Mouse (Mus musculus): ENCODE results near the gene Insc. TPM values are rescaled to one million over a fixed set of nuclear protein-coding genes. Genes with fewer than 3 reads are reported as not detected.

Gene Insc
- polyA plus RNA-seq, 1 experiment from 2014 or later: 3.2 TPM

DNA sequence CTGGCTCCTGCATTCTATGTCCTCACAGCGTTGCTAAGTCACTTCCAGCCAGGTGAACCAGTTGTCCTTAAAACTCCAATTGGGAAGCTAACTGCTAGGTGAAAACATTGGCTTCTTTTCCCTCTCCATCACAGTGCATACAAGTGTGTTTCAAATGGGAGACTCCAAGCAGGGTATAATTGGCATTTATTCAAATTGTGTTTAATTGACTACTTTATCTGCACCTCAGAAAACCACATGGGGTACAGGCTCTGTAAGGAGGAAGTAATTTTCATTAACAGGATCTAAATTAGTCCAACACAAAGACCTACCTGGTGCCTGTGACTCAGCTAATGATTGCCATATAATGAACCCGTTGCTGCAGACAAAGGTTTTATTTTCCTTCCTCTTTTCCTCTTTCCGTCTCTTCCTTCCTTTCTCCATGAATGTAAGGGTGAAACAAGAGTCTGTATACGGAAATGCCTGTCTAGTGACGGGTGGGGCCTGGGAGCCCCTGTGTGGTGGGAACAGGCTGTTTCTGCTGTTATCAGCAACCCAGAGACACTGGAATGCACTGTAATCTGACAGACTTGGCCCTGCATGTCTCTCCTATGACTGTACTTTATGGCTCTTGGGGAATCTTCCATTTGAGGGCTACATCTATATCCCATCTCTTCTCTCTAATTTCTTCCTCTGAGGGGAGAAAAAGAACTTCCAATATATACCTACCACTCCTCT is 96.7 kb downstream of the Insc start:
- H3K27me3 ChIP-seq (replicated peaks): no peaks in the 10 kb centered on the region
- H3K9me3 ChIP-seq (replicated peaks): no peaks in the 10 kb centered on the region
- H3K4me2 ChIP-seq: no peak overlapping the region
- no peak overlapping the region for H3K9ac ChIP-seq
- ATAC-seq: no peak
- 17% methylated on average over 5 of the region's 5 CpGs for WGBS (ENCODE audit: insufficient replicate concordance)
- no peak overlapping the region for H3K4me3 ChIP-seq
- no peak overlapping the region for H3K27ac ChIP-seq
- H3K4me1 ChIP-seq: peaks cover 6% of the 10 kb centered on the region; the same call in 1 of the 2 replicates
- H3K36me3 ChIP-seq: no peaks in the 10 kb centered on the region

DNA sequence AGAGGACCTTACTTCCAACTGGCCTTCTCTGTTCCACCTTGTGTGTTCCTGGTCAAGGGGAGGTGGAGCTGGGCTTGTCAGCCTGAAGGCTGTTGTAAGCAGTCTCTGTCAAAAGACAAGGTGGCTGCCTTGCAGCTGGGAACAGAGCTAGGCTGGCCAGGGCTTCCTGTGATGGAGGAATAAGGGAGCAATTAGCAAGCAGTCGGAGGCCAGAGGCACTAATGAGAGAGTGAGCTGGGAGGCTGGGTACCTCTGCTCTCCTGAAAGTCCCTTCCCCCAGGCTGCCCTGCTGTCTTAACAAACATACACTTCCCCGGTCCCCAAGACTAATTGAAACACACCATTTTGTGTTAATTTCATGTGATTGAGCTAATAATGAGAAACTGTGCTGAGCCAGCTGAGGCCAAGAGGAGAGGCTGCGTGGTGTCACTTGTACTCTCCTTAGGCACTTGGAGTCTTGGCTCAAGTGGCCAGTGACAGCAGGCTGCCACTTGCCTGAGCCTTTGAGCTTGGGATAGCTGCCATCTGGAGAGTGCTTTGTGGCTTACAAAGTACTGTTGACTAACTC is 99.2 kb downstream of the Insc start:
- H3K9me3 ChIP-seq (replicated peaks): no peaks in the 10 kb centered on the region
- ATAC-seq: no peak
- H3K9ac ChIP-seq: no peak overlapping the region
- H3K4me2 ChIP-seq: no peak overlapping the region
- 48% methylated on average over 3 of the region's 3 CpGs for WGBS (ENCODE audit: insufficient replicate concordance)
- H3K27me3 ChIP-seq (replicated peaks): no peaks in the 10 kb centered on the region
- peaks cover 10% of the 10 kb centered on the region; the same call in 1 of the 2 replicates for H3K4me1 ChIP-seq
- no peak overlapping the region for H3K27ac ChIP-seq
- no peaks in the 10 kb centered on the region for H3K36me3 ChIP-seq
- H3K4me3 ChIP-seq: no peak overlapping the region

DNA sequence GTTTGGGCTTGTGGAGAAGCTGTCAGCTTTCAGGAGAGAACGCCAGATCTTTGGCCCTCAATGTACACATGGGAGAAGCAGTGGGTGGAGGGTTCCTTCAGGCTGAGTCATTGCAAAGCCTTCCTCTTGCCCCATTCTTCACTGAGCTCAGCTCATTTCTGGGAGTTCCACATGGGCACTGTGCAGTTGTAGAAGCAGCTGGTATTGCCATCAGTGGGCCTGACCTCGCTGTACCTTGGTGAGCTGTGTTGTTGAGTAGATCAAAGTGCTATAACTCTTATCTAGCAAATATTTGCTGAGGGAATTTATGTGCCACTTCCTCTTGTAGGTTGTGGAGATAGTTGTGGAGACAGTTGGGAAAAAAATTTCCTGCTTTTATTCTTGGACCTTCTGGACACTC is 103.7 kb downstream of the Insc start:
- H3K27ac ChIP-seq: no peak overlapping the region
- no peak overlapping the region for H3K9ac ChIP-seq
- no peak overlapping the region for H3K4me3 ChIP-seq
- no peaks in the 10 kb centered on the region for H3K36me3 ChIP-seq
- no peaks in the 10 kb centered on the region for H3K9me3 ChIP-seq (replicated peaks)
- 0 out of 2 replicates have a peak, but pooled peaks cover 4% of the 10 kb centered on the region for H3K4me1 ChIP-seq
- H3K27me3 ChIP-seq (replicated peaks): no peaks in the 10 kb centered on the region
- WGBS (ENCODE audit: insufficient replicate concordance): 51% methylated on average over 2 of the region's 2 CpGs
- H3K4me2 ChIP-seq: no peak overlapping the region
- no peak for ATAC-seq

DNA sequence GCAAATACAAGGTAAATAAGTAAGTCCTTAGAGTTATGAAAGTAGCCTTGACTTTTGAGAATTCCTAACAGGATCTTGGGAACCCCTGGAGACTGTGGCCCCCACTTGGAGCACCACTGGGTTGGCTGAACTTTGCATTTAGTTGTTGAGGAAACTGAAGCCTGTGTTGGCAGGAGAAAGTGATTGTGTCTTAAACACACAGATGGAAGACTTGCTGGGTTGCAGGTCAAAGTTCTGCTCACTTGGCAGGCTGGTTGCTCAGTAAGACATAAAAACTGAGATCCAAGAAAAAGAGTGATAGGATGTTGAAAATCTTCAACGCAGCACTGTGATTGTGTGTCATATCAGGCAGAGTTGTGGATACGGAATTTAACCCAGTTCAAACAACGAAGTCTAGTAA is 108.9 kb downstream of the Insc start:
- Histone ChIP-seq H3K4me3 (no peak overlapping the region), H3K9ac (no peak overlapping the region), H3K36me3 (no peaks in the 10 kb centered on the region), H3K27me3 (replicated peaks) (no peaks in the 10 kb centered on the region), H3K27ac (no peak overlapping the region), H3K9me3 (replicated peaks) (no peaks in the 10 kb centered on the region), H3K4me1 (peaks cover 7% of the 10 kb centered on the region; the same call in 1 of the 2 replicates), H3K4me2 (no peak overlapping the region)
- WGBS (ENCODE audit: insufficient replicate concordance): 81% methylated on average over 3 of the region's 3 CpGs
- ATAC-seq: no peak

DNA sequence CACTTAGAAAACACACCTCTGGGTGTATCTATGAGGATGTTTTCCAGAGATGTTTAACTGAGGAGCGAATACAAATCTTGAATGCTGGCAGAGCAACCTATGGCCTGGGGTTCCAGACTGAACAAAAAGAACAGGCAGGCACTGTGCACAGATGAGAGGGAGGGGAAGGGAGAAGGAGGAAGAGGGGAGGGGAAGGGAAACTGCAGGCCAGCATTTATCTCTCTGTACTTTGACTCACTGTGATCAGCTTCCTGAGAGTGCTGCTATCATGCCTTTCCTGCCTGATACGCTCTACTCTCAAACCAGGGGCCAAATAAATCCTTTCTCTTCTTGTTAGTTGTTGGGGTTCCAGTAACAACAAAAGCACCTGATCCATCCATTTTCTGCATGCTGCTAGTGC is 110.7 kb downstream of the Insc start:
- ATAC-seq: no peak

DNA sequence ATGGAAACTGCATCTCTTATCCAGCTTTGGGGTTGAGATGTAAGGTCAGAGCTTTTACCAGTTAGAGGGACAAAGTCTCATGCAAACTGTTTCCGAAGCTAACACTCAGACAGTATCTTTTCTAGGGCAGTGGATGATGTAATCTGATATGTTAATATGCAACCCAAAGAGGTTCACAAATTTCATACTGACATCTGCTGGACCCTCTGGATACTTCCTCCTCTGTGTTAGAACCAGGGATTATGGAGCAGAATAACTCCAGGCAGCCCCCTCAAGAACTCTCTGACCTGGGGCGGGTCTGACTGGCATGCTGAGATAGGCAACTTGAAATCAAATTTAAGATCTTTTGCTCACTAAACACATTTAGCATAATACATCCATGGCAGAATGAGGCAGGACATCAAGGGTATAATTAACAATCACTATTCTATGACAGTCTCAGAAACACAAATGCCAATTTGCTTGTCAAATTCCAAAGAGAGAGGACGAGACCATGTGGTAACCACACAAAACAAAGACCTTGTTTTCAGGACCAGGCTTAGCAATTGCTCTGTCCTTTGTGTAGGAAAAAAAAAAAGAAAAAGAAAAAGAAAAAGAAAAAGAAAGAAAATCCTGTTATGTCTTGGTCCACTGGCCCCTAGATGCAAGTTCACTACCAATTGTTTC is 117.5 kb downstream of the Insc start:
- no peak overlapping the region for H3K4me3 ChIP-seq
- H3K9ac ChIP-seq: no peak overlapping the region
- no peak overlapping the region for H3K4me2 ChIP-seq
- H3K4me1 ChIP-seq: no peaks in the 10 kb centered on the region
- no peaks in the 10 kb centered on the region for H3K27me3 ChIP-seq (replicated peaks)
- H3K36me3 ChIP-seq: no peaks in the 10 kb centered on the region
- 66% methylated on average over 3 of the region's 3 CpGs for WGBS (ENCODE audit: insufficient replicate concordance)
- ATAC-seq: no peak
- no peak overlapping the region for H3K27ac ChIP-seq
- no peaks in the 10 kb centered on the region for H3K9me3 ChIP-seq (replicated peaks)

More for the DNA sequence above, 110.7 kb downstream of the Insc start:
- Histone ChIP-seq H3K27me3 (replicated peaks) (no peaks in the 10 kb centered on the region), H3K4me1 (peaks cover 7% of the 10 kb centered on the region; the same call in 1 of the 2 replicates), H3K4me2 (no peak overlapping the region), H3K27ac (no peak overlapping the region), H3K9ac (no peak overlapping the region), H3K9me3 (replicated peaks) (no peaks in the 10 kb centered on the region), H3K4me3 (no peak overlapping the region), H3K36me3 (no peaks in the 10 kb centered on the region)
- 29% methylated on average over 2 of the region's 2 CpGs for WGBS (ENCODE audit: insufficient replicate concordance)

DNA sequence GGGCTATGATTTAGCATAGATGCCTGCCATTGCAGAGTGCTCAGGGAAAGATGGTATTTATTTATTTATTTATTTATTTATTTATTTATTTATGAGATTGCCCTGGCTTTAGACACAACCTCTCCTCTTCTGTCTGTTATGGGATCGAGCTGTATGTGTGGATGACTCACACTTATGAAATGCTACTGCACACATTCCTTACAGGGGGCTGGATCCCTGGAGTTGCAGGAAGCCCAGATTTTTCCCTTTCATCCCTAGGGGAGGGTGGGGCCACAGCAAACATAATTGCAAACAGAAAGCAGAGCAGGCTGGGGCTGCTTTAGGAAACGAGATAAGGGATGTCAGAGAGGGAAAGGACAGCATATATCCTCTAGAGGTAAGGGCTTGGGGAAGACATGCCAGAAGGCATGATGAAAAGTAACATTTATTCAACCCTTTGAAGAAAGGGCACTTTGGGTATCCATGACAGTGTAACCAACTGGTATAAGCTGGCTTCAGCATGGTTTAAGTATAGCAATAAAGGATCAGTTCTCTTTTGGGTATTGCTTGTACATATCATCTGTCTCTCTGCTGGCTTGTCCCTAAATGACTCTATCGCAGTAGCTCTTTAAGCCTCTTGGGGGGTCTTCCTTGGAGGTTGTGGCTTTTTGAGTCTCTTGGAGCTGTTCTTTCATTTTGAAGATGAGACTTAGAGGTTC is 130.0 kb downstream of the Insc start:
- WGBS (ENCODE audit: insufficient replicate concordance): 49% methylated on average over 3 of the region's 3 CpGs
- Histone ChIP-seq H3K27me3 (replicated peaks) (no peaks in the 10 kb centered on the region), H3K4me2 (no peak overlapping the region), H3K4me1 (no peaks in the 10 kb centered on the region), H3K9ac (no peak overlapping the region), H3K4me3 (no peak overlapping the region), H3K27ac (no peak overlapping the region), H3K36me3 (no peaks in the 10 kb centered on the region), H3K9me3 (replicated peaks) (no peaks in the 10 kb centered on the region)
- no peak for ATAC-seq

DNA sequence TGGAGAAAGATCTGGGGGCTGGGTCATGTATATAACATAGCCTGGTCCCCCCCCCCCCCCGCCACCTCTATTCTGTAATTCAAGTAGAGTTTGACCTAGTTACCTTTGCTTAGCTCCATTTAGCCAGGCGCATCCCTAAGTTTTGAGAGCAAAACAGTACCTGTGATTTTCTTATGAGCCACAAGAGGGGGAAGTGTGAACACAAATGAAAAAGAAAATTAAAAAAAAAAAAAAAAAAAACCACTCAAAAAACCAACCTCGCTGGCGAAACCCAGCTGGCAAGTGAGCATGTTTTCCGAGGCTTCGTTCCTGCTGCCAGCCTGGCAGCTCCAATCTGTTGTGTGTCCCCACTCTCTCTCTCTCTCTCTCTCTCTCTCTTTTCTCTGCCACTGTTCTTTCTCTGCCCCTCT is 130.5 kb downstream of the Insc start:
- no peaks in the 10 kb centered on the region for H3K27me3 ChIP-seq (replicated peaks)
- no peak overlapping the region; the same call in 1 of the 2 replicates for H3K4me2 ChIP-seq
- H3K9ac ChIP-seq: no peak overlapping the region
- H3K27ac ChIP-seq: no peak overlapping the region
- whole genome bisulfite sequencing (ENCODE audit: insufficient replicate concordance): 42% methylated on average over 6 of the region's 6 CpGs
- H3K4me1 ChIP-seq: no peaks in the 10 kb centered on the region
- H3K36me3 ChIP-seq: no peaks in the 10 kb centered on the region
- no peak for ATAC-seq
- H3K9me3 ChIP-seq (replicated peaks): no peaks in the 10 kb centered on the region
- H3K4me3 ChIP-seq: no peak overlapping the region

DNA sequence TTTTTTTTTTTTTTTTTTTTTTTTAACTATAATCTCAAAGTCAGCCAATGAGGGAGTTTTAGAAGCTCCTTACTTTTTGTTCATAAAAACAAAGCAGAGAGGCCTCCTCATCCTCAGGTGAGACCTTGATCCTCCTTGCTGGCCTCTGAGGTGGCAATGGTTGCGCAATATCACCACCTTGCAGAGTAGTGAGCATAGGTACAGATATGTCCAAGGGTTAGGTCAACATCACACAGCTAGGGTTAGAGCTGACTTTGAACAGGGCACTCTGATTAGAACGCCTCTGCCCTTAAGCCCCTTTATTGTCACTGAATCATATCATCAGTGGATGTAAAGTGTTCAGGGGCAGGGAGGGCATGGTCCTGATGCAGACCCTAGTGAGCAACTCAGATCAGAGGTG is 131.1 kb downstream of the Insc start:
- Histone ChIP-seq H3K27ac (no peak overlapping the region), H3K9ac (no peak overlapping the region), H3K4me3 (no peak overlapping the region), H3K9me3 (replicated peaks) (no peaks in the 10 kb centered on the region), H3K27me3 (replicated peaks) (no peaks in the 10 kb centered on the region), H3K36me3 (no peaks in the 10 kb centered on the region), H3K4me1 (no peaks in the 10 kb centered on the region), H3K4me2 (no peak overlapping the region)
- 60% methylated on average over 2 of the region's 2 CpGs for WGBS (ENCODE audit: insufficient replicate concordance)
- ATAC-seq: 0 out of 2 replicates have a peak, but pooled peaks have one; percentile 37

DNA sequence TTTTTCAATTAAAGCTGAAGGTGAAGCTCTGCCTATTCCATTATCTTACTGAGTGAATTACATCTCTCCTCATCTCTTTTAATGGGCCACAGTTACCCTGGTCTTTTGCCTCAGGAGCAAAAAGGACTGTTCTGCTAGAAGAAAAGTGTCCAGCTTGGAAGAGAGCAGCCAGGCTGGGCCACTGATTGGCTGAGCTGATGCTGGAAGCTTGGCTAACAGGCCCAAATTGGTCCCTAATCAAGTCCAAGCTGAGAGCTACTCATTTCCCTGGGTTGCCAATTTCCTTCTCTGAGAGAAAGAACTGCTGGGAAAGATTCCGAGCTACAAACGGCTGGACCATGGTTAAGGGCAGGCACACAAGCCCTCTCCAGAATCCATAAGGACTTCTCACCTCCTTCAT is 140.1 kb downstream of the Insc start:
- Histone ChIP-seq H3K4me2 (no peak overlapping the region), H3K36me3 (no peaks in the 10 kb centered on the region), H3K27ac (no peak overlapping the region), H3K27me3 (replicated peaks) (no peaks in the 10 kb centered on the region), H3K4me3 (no peak overlapping the region), H3K4me1 (no peaks in the 10 kb centered on the region), H3K9ac (no peak overlapping the region), H3K9me3 (replicated peaks) (no peaks in the 10 kb centered on the region; the same call in 1 of the 2 replicates)
- 68% methylated on average over 2 of the region's 2 CpGs for WGBS (ENCODE audit: insufficient replicate concordance)
- ATAC-seq: no peak

DNA sequence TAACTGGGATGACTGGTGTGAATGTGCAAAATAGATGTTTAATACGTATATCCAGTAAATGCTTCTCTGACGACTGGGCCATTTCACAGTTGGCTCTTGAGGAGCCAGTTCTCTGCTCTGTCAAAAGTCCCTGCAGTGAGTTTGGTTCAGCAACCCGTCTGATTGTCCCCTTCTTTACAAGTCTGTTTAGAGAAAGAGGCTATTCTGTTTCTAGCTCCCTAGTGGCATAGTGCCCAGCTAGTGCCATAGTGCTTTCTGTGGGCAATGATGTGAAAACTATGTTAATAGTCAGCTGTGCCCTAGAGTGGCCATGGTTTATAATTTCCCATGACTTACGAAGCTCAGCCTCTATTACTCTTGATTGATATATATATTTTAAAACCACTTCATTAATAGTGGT is 143.4 kb downstream of the Insc start:
- no peak overlapping the region for H3K27ac ChIP-seq
- no peaks in the 10 kb centered on the region for H3K36me3 ChIP-seq
- no peaks in the 10 kb centered on the region for H3K27me3 ChIP-seq (replicated peaks)
- WGBS (ENCODE audit: insufficient replicate concordance): 71% methylated on average over 4 of the region's 4 CpGs
- no peak overlapping the region for H3K4me2 ChIP-seq
- no peak for ATAC-seq
- H3K4me3 ChIP-seq: no peak overlapping the region
- H3K9ac ChIP-seq: no peak overlapping the region
- H3K9me3 ChIP-seq (replicated peaks): no peaks in the 10 kb centered on the region; the same call in 1 of the 2 replicates
- H3K4me1 ChIP-seq: no peaks in the 10 kb centered on the region

DNA sequence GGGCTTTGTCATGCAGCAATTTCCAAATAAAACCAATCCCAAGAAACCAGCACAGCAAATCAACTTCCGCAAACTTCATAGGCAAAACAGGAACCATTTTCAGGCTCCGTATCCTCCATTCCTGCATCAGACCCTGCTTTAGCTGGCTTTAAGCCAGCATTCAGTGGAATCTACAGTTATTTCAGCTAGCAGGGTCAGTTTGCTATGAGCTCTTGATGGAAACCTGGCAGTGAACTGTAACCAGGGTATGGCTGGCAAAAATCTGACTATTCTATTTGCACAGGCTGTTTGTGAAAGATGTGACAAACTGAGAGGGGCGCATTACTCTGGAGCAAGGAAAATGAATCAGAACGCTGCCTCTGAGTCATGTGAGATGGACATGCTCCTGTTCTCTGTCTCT is 146.7 kb downstream of the Insc start:
- no peaks in the 10 kb centered on the region for H3K36me3 ChIP-seq
- WGBS (ENCODE audit: insufficient replicate concordance): 86% methylated on average over 4 of the region's 4 CpGs
- H3K27ac ChIP-seq: no peak overlapping the region
- H3K9ac ChIP-seq: no peak overlapping the region
- H3K27me3 ChIP-seq (replicated peaks): no peaks in the 10 kb centered on the region
- ATAC-seq: no peak
- H3K9me3 ChIP-seq (replicated peaks): no peaks in the 10 kb centered on the region; the same call in 1 of the 2 replicates
- no peak overlapping the region for H3K4me3 ChIP-seq
- no peaks in the 10 kb centered on the region for H3K4me1 ChIP-seq
- no peak overlapping the region for H3K4me2 ChIP-seq

Measured in liver, embryonic 12.5 days (tissue).